Mouse (Mus musculus): ENCODE data around the gene Arhgap23. TPM values are rescaled to one million over a fixed set of nuclear protein-coding genes. Genes with fewer than 3 reads are reported as not detected.
A peak's percentile ranks its signal among the peaks of the same experiment; 100 is the strongest.

Gene Arhgap23
- total and polyA plus RNA-seq, 3 experiments: 1.2 to 5.6 (median 4.2) TPM

- in situ Hi-C loops (cut with MboI; ENCODE audit: low pct_ligation_motif_present, low pct_unique_long_range_greater_than_20kb, low sequenced_read_pairs): no loop called here
- Histone ChIP-seq H3K9me3 (replicated peaks; ENCODE audit: low read length) (peaks cover 7% of the 10 kb centered on the region), H3K27me3 (replicated peaks) (peaks cover 90% of the 10 kb centered on the region)
Observed at GRCm38 (mm10) chr11:97540136-97540535, 124.8 kb downstream of the Arhgap23 start.

GRCm38 (mm10) chr11:97540604-97541003 lies 125.3 kb downstream of the Arhgap23 start:
- H3K79me2 ChIP-seq (replicated peaks; ENCODE audit: control insufficient read depth, extremely low read depth, insufficient read depth, poor library complexity, severe bottlenecking): no peaks in the 10 kb centered on the region
- H3K9me3 ChIP-seq (replicated peaks; ENCODE audit: low read length): peaks cover 5% of the 10 kb centered on the region
- no peak overlapping the region for H3K4me3 ChIP-seq (replicated peaks in 1 of 3; ENCODE audit: low read depth in 2 of 3, low read length in 2 of 3, poor library complexity in 1 of 3)
- dilution Hi-C loops (cut with MboI; ENCODE audit: extremely low pct_ligation_motif_present, extremely low pct_unique_long_range_greater_than_20kb, low sequenced_read_pairs) (no loop called here), in situ Hi-C loops (cut with MboI; ENCODE audit: low pct_ligation_motif_present, low pct_unique_long_range_greater_than_20kb, low sequenced_read_pairs) (no loop called here)
- H3K27ac ChIP-seq (ENCODE audit: insufficient read depth, low read depth): no peak overlapping the region
- DNase-seq (ENCODE audit: extremely low read depth): no peak
- H3K4me1 ChIP-seq (ENCODE audit: control insufficient read depth in 1 of 2, insufficient read depth in 2 of 2): peaks cover 5 to 9% of the 10 kb centered on the region in 2 experiments
- TF ChIP-seq E2F4 (IDR thresholded peaks at IDR 0.05; ENCODE audit: insufficient replicate concordance, low read depth, low read length) (no peak), JUND (conservative IDR thresholded peaks at IDR 0.05; ENCODE audit: low read depth, low read length) (no peak), CHD1 (IDR thresholded peaks at IDR 0.05; ENCODE audit: low read depth, low read length) (no peak), IRF4 (IDR thresholded peaks at IDR 0.05; ENCODE audit: low read depth, low read length) (no peak), MAFK (IDR thresholded peaks at IDR 0.05; ENCODE audit: insufficient replicate concordance, low read length) (no peak), ZKSCAN1 (IDR thresholded peaks at IDR 0.05; ENCODE audit: borderline replicate concordance, low read depth, low read length) (no peak), ZNF384 (IDR thresholded peaks at IDR 0.05; ENCODE audit: low read depth, low read length) (no peak), MEF2A (IDR thresholded peaks at IDR 0.05; ENCODE audit: borderline replicate concordance, low read depth, low read length) (no peak), NRF1 (IDR thresholded peaks at IDR 0.05; ENCODE audit: low read depth, low read length) (no peak), POLR2A (IDR thresholded peaks at IDR 0.05; ENCODE audit: low read depth, low read length) (no peak), ETS1 (conservative IDR thresholded peaks at IDR 0.05; ENCODE audit: low read depth, low read length) (no peak), BHLHE40 (IDR thresholded peaks at IDR 0.05; ENCODE audit: low read depth, low read length) (no peak), CHD2 (IDR thresholded peaks at IDR 0.05; ENCODE audit: low read length) (no peak), TBP (conservative IDR thresholded peaks at IDR 0.05; ENCODE audit: low read depth, low read length) (no peak), NELFE (IDR thresholded peaks at IDR 0.05; ENCODE audit: low read depth, low read length) (no peak), MAX (IDR thresholded peaks at IDR 0.05; ENCODE audit: low read length) (no peak), RCOR1 (conservative IDR thresholded peaks at IDR 0.05; ENCODE audit: low read depth, low read length) (no peak), ELF1 (IDR thresholded peaks at IDR 0.05; ENCODE audit: low read depth, low read length) (no peak)
- H3K4me2 ChIP-seq (ENCODE audit: insufficient read depth, low read depth, poor library complexity, severe bottlenecking): 0 out of 2 replicates have a peak overlapping the region, but pooled peaks have one; percentile 26
- H3K36me3 ChIP-seq (replicated peaks in 1 of 2; ENCODE audit: control insufficient read depth in 1 of 2, insufficient read depth in 1 of 2, low read length in 1 of 2): no peaks in the 10 kb centered on the region
- peaks cover 90% of the 10 kb centered on the region for H3K27me3 ChIP-seq (replicated peaks)
- H3K9ac ChIP-seq (ENCODE audit: insufficient read depth, low read depth): no peak overlapping the region

More at GRCm38 (mm10) chr11:97540136-97540535, 124.8 kb downstream of the Arhgap23 start:
- no peak for DNase-seq (ENCODE audit: extremely low read depth)
- H3K4me2 ChIP-seq (ENCODE audit: insufficient read depth, low read depth, poor library complexity, severe bottlenecking): 0 out of 2 replicates have a peak overlapping the region, but pooled peaks have one; percentile 26
- TF ChIP-seq ZKSCAN1 (IDR thresholded peaks at IDR 0.05; ENCODE audit: borderline replicate concordance, low read depth, low read length) (no peak), MEF2A (IDR thresholded peaks at IDR 0.05; ENCODE audit: borderline replicate concordance, low read depth, low read length) (no peak), TBP (conservative IDR thresholded peaks at IDR 0.05; ENCODE audit: low read depth, low read length) (no peak), ZC3H11A (IDR thresholded peaks at IDR 0.05; ENCODE audit: low read depth, low read length) (no peak), MAX (IDR thresholded peaks at IDR 0.05; ENCODE audit: low read length) (no peak), USF2 (conservative IDR thresholded peaks at IDR 0.05; ENCODE audit: low read depth, low read length) (no peak), POLR2AphosphoS2 (IDR thresholded peaks at IDR 0.05; ENCODE audit: low read depth, low read length) (no peak), BHLHE40 (IDR thresholded peaks at IDR 0.05; ENCODE audit: low read depth, low read length) (no peak), MYC (IDR thresholded peaks at IDR 0.05; ENCODE audit: low read depth, low read length) (no peak), IRF4 (IDR thresholded peaks at IDR 0.05; ENCODE audit: low read depth, low read length) (no peak), HCFC1 (IDR thresholded peaks at IDR 0.05; ENCODE audit: low read depth, low read length) (no peak), GABPA (IDR thresholded peaks at IDR 0.05; ENCODE audit: insufficient replicate concordance, low read depth, low read length) (no peak), UBTF (IDR thresholded peaks at IDR 0.05; ENCODE audit: low read depth, low read length) (no peak), USF1 (IDR thresholded peaks at IDR 0.05; ENCODE audit: low read depth, low read length) (no peak), ZMIZ1 (IDR thresholded peaks at IDR 0.05; ENCODE audit: low read depth, low read length) (no peak), CHD2 (IDR thresholded peaks at IDR 0.05; ENCODE audit: low read length) (no peak), PAX5 (IDR thresholded peaks at IDR 0.05; ENCODE audit: low read length) (no peak), E2F4 (IDR thresholded peaks at IDR 0.05; ENCODE audit: insufficient replicate concordance, low read depth, low read length) (no peak)
- no peaks in the 10 kb centered on the region for H3K79me2 ChIP-seq (replicated peaks; ENCODE audit: control insufficient read depth, extremely low read depth, insufficient read depth, poor library complexity, severe bottlenecking)
- H3K27ac ChIP-seq (ENCODE audit: insufficient read depth, low read depth): no peak overlapping the region
- peaks cover 5 to 9% of the 10 kb centered on the region in 2 experiments for H3K4me1 ChIP-seq (ENCODE audit: control insufficient read depth in 1 of 2, insufficient read depth in 2 of 2)
- H3K36me3 ChIP-seq (replicated peaks in 1 of 2; ENCODE audit: control insufficient read depth in 1 of 2, insufficient read depth in 1 of 2, low read length in 1 of 2): no peaks in the 10 kb centered on the region
- H3K9ac ChIP-seq (ENCODE audit: insufficient read depth, low read depth): no peak overlapping the region
- no peak overlapping the region for H3K4me3 ChIP-seq (replicated peaks in 1 of 3; ENCODE audit: low read depth in 2 of 3, low read length in 2 of 3, poor library complexity in 1 of 3)
- dilution Hi-C loops (cut with MboI; ENCODE audit: extremely low pct_ligation_motif_present, extremely low pct_unique_long_range_greater_than_20kb, low sequenced_read_pairs): no loop called here
